Mouse (Mus musculus) heart, embryonic 10.5 days (tissue): ENCODE data around the gene Cd68. TPM values are rescaled to one million over a fixed set of nuclear protein-coding genes. Genes with fewer than 3 reads are reported as not detected.

ENCODE experiments used
- DNase-seq: peaks from one replicate; pipeline ENCODE4 v3.0.0-alpha.2; 2017; ENCODE audit warnings: low spot score
- H3K27ac ChIP-seq: fragments of 300-500 bp; sonication (generic); 2 replicates; pipeline ENCODE4 v1.5.1; 2016; ENCODE audit warnings: mild to moderate bottlenecking
- H3K27me3 ChIP-seq: fragments of 300-500 bp; sonication (generic); 2 replicates; pipeline ENCODE4 v1.6.1; 2016; ENCODE audit warnings: mild to moderate bottlenecking; ENCODE audit not compliant: poor library complexity, insufficient read depth, severe bottlenecking
- H3K36me3 ChIP-seq: fragments of 300-500 bp; sonication (generic); 2 replicates; pipeline ENCODE4 v1.6.1; 2016; ENCODE audit warnings: mild to moderate bottlenecking, moderate library complexity
- H3K4me1 ChIP-seq: fragments of 300-500 bp; sonication (generic); 2 replicates; pipeline ENCODE4 v1.6.1; 2016; ENCODE audit warnings: mild to moderate bottlenecking
- H3K4me3 ChIP-seq: fragments of 300-500 bp; sonication (generic); 2 replicates; pipeline ENCODE4 v1.5.1; 2016; ENCODE audit warnings: mild to moderate bottlenecking, moderate library complexity
- H3K9me3 ChIP-seq: fragments of 300-500 bp; sonication (generic); 2 replicates; pipeline ENCODE4 v1.6.1; 2016; ENCODE audit warnings: mild to moderate bottlenecking, moderate library complexity
- WGBS: fragments of 180-500 bp; shearing (Covaris S2); methylation state at CpG from one replicate; pipeline ENCODE4 v1.1.7; 2016; 5-methylcytosine and 5-hydroxymethylcytosine counted together
- polyA plus RNA-seq: library from polyadenylated mRNA; unstranded; fragments of >200 nt; fragmentation: Nextera tagmentation; extraction: Ambion mirVana; gene quantifications from 2 replicates; pipeline ENCODE4 v1.2.1, GENCODE M21; 2016

Gene Cd68
- 2.0 and 4.4 TPM in 2 replicates for polyA plus RNA-seq

- Histone ChIP-seq H3K27ac (0 out of 2 replicates have a peak within 1 kb of the TSS, but pooled peaks have one; percentile 16), H3K4me3 (no peak within 1 kb of the TSS), H3K36me3 (peaks cover 74% of the 10 kb centered on the region), H3K9me3 (no peaks in the 10 kb centered on the region), H3K4me1 (peaks cover 31% of the 10 kb centered on the region), H3K27me3 (no peaks in the 10 kb centered on the region)
- 33% methylated on average over 7 of the region's 7 CpGs for WGBS
- no peak for DNase-seq
Observed at GRCm38 (mm10) chr11:69665961-69666664, at the start of gene Cd68. TSS of gene Cd68 (minus strand) at chr11:69666153.

- Histone ChIP-seq H3K4me3 (peak overlapping the region; percentile 18; the same call in 1 of the 2 replicates), H3K27ac (peak overlapping the region; percentile 62; the same call in 1 of the 2 replicates)
Observed at GRCm38 (mm10) chr11:69715482-69715881, 49.5 kb upstream of the Cd68 start.

GRCm38 (mm10) chr11:69714636-69715329 is 48.8 kb upstream of the Cd68 start:
- no peak for DNase-seq
- no peaks in the 10 kb centered on the region for H3K36me3 ChIP-seq
- no peaks in the 10 kb centered on the region for H3K27me3 ChIP-seq
- no peaks in the 10 kb centered on the region for H3K9me3 ChIP-seq
- peaks cover 32% of the 10 kb centered on the region for H3K4me1 ChIP-seq
- WGBS = 68% methylated on average over 18 of the region's 18 CpGs
- H3K4me3 ChIP-seq = no peak overlapping the region
- peak overlapping the region; percentile 39; the same call in 1 of the 2 replicates for H3K27ac ChIP-seq

More at GRCm38 (mm10) chr11:69715482-69715881, 49.5 kb upstream of the Cd68 start:
- WGBS = 48% methylated on average over 9 of the region's 9 CpGs
- no peaks in the 10 kb centered on the region for H3K9me3 ChIP-seq
- peaks cover 30% of the 10 kb centered on the region for H3K4me1 ChIP-seq
- H3K36me3 ChIP-seq = no peaks in the 10 kb centered on the region
- no peak for DNase-seq
- H3K27me3 ChIP-seq = no peaks in the 10 kb centered on the region

DNA sequence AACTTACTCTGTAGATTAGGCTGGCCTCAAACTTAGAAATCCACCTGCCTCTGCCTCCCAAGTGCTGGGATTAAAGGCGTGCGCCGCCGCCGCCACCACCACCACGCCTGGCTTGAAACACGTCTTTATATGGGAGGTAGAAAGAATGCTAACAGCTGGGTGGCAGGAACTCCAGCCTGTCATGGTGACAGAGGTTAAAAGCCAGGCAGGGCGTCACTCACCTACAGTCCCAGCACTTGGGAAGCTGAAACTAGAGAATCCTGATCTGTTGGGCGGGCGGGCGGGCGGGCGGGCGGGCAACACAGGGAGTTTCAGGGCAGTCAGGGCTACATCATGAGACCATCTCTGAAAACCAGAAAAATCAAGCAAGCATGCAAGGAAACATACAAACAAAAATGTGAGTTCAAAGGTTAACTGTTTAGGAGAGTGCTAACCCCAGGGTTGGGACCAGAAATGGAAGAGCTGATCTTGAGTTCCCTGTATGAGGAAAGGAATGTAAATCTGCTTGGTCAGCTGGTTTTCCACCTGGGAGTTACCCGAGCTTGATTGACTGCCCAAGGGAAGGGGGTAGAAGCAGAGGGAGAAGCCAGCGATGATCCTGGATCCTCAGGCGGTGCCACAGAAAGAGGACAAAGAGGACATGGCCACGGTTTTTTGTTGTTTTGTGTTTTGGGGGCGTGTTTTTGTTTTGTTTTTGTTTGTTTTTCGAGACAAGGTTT is 47.2 kb upstream of the Cd68 start:
- 66% methylated on average over 20 of the region's 20 CpGs for WGBS
- H3K4me3 ChIP-seq = no peak overlapping the region
- no peak for DNase-seq
- H3K9me3 ChIP-seq = no peaks in the 10 kb centered on the region
- no peaks in the 10 kb centered on the region for H3K27me3 ChIP-seq
- H3K4me1 ChIP-seq = peaks cover 41% of the 10 kb centered on the region
- H3K27ac ChIP-seq = no peak overlapping the region
- no peaks in the 10 kb centered on the region for H3K36me3 ChIP-seq

DNA sequence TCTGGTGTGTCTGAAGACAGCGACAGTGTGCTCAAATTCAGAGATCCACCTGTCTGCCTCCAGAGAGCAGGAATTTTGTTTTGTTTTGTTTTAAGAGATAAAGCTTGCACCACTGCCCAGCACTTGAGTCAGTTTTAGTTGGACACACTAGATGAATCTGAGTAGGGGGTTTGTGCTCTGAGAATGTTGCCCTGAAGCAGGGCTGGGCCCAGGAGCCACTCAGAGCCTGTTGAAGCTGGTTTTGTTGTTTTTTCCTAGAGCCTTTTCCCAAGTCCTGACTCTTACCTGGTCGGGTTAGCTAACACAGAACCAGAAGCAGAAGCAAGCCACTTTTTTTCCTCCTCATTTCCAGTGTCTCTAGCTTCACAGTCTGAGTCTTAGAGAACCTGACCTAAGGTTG is 45.1 kb upstream of the Cd68 start:
- Histone ChIP-seq H3K9me3 (no peaks in the 10 kb centered on the region), H3K27ac (no peak overlapping the region), H3K4me3 (no peak overlapping the region), H3K4me1 (peaks cover 35% of the 10 kb centered on the region), H3K36me3 (no peaks in the 10 kb centered on the region), H3K27me3 (no peaks in the 10 kb centered on the region)
- DNase-seq = no peak
- 77% methylated on average over 2 of the region's 2 CpGs for WGBS

GRCm38 (mm10) chr11:69710470-69710869 is 44.5 kb upstream of the Cd68 start:
- H3K27me3 ChIP-seq = no peaks in the 10 kb centered on the region
- H3K36me3 ChIP-seq = no peaks in the 10 kb centered on the region
- 78% methylated on average over 3 of the region's 3 CpGs for WGBS
- peaks cover 28% of the 10 kb centered on the region for H3K4me1 ChIP-seq
- no peak overlapping the region for H3K27ac ChIP-seq
- no peaks in the 10 kb centered on the region for H3K9me3 ChIP-seq
- no peak for DNase-seq
- H3K4me3 ChIP-seq = no peak overlapping the region

DNA sequence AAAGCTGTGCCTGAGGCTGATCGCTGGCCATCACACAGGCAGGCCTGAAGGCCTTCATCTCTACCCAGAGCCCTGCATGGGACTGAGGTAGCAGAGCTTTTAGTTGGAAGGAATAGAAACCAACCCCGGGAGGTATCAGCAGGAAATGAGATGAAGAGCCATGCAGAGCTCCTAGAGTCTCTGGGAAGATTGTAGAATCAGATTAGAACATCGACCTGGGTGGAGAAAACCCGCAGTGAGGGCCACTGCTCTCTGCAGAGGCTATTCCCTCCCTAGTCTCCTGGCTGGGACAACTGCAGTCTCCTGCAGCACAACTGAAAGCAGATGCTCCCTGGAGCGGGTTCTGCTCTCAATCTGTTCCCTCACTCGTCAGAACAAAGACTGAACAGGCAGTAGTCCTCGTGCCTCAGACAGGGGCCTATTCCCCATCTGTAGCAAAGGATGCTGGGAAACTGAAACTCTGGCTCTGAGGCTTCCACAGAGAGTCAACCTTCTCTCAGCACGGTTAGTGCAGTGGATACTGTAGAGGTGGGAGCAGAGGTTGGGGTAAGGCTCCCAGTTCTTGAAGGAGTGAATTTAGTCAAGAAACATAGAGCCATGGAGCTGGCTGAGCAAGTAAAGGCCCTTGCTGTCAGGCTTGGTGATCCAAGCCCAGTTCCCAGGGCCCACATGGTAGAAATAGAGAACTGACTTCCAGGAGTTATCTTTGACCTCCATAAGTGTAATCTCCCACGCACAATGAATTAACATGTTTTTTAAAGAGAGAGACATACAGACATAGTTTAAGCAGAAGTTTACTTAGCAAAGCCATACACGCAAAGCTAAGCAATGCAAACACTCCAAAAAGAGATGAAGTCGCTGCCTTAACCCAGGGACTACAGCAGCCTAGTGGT is 43.8 kb upstream of the Cd68 start:
- WGBS = 47% methylated on average over 11 of the region's 11 CpGs
- DNase-seq = no peak
- Histone ChIP-seq H3K27ac (peak overlapping the region; percentile 70), H3K9me3 (no peaks in the 10 kb centered on the region), H3K4me1 (peaks cover 24% of the 10 kb centered on the region), H3K36me3 (no peaks in the 10 kb centered on the region), H3K4me3 (no peak overlapping the region), H3K27me3 (no peaks in the 10 kb centered on the region)

DNA sequence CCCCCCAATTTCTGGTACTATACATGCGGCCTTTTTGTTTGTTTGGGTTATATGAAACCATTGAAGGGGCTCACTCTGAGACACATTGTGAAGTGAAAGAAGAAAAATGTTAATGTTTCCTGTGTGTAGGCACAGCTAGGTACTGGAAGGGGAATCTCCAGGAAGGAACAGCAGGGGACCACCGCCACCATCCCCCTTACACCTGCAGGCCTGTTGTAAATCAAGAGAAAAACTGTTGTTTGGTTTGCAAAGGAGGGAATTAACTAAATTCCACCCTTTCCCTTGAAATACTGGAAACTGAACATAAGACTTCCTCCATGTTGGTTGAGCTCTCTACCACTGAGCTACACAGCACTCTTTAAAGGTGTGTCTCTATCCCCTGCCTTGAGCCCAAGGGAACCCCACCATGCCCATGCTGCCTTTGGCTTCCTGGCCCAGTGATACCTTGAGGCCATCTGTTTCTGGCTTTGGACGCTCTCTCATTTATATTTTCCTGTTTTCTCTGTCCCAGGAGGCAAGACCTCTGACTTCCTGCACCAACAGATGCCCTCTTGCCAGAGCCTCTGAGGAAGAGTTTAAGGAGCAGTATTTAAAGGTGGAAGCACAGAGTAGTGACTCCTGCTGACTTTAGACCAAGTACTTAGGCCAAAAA is 42.8 kb upstream of the Cd68 start:
- Histone ChIP-seq H3K4me1 (peaks cover 20% of the 10 kb centered on the region), H3K9me3 (no peaks in the 10 kb centered on the region), H3K27ac (0 out of 2 replicates have a peak overlapping the region, but pooled peaks have one; percentile 70), H3K36me3 (no peaks in the 10 kb centered on the region), H3K4me3 (no peak overlapping the region), H3K27me3 (no peaks in the 10 kb centered on the region)
- WGBS = 79% methylated on average over 3 of the region's 3 CpGs
- no peak for DNase-seq

DNA sequence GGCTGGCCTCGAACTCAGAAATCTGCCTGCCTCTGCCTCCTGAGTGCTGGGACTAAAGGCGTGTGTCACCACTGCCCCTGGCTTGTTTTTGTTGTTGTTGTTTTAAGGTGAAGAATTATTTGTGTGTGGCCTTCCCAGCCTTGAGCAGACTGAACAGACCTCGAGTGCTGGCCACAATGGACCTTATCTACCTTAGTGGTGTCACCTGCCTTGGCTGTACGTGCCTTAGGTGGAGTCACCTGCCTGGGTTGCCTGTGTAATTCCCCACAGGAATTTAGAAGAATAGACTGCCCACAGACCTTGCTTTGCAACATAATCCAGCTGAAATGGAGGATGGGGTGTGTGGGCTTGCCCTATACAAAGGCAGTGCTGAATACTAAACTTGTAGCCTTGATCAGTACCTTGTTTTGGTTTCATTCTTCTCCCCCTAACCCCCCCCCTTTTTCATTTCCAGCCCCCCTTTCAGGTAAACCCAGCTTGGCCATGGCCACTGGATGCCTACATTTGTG is 42.0 kb upstream of the Cd68 start:
- H3K27me3 ChIP-seq = no peaks in the 10 kb centered on the region
- peaks cover 16% of the 10 kb centered on the region for H3K4me1 ChIP-seq
- no peaks in the 10 kb centered on the region for H3K36me3 ChIP-seq
- no peak overlapping the region for H3K4me3 ChIP-seq
- H3K27ac ChIP-seq = no peak overlapping the region
- no peak for DNase-seq
- 83% methylated on average over 4 of the region's 4 CpGs for WGBS
- H3K9me3 ChIP-seq = no peaks in the 10 kb centered on the region

DNA sequence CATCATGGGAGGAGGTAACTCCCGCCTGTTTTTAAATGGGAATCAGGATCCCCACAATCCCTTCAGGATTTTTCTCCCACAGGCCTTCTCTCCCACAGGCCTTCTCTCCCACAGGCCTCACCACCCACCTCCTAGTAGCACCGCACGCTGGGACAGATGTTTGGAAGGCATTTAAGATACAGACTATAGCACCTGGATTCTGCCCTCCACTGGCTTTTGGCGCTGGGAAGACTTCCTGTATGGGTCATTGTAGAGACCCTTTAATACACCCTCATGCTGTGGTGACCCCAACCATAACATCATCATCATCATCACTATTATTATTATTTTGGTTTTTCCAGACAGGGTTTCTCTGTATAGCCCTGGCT is 41.5 kb upstream of the Cd68 start:
- H3K4me1 ChIP-seq = peaks cover 16% of the 10 kb centered on the region
- no peak overlapping the region for H3K4me3 ChIP-seq
- DNase-seq = no peak
- no peaks in the 10 kb centered on the region for H3K36me3 ChIP-seq
- WGBS = 88% methylated on average over 4 of the region's 4 CpGs
- no peaks in the 10 kb centered on the region for H3K27me3 ChIP-seq
- H3K9me3 ChIP-seq = no peaks in the 10 kb centered on the region
- no peak overlapping the region for H3K27ac ChIP-seq

GRCm38 (mm10) chr11:69706775-69707479 is 41.0 kb upstream of the Cd68 start:
- Histone ChIP-seq H3K27ac (no peak overlapping the region), H3K27me3 (no peaks in the 10 kb centered on the region), H3K9me3 (no peaks in the 10 kb centered on the region), H3K36me3 (no peaks in the 10 kb centered on the region), H3K4me1 (peaks cover 16% of the 10 kb centered on the region), H3K4me3 (no peak overlapping the region)
- 49% methylated on average over 6 of the region's 6 CpGs for WGBS
- no peak for DNase-seq
